Mouse (Mus musculus): ENCODE data around the gene Hoxd11.

DNA sequence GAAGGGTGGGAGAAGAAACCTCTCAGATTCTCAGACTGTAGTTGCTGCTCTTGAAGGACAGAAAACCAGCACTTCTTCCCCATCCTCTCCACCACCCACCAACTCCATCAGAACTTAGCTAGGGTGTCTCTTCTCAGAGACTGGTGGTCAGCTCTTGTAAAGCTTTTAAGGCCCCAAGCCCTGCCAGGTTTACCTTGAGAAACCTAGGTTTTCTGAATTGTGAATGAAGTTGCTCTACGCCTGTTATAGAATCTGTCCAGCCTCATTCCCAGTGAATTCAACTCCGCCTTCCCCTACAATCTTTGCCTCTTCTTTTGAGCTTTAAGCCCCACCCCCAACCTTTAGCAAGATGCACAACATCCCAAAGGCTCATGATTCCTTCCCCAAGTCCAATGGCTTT lies 2.3 kb upstream of the Hoxd11 start:
- TF ChIP-seq CTCF (IDR thresholded peaks at IDR 0.05; ENCODE audit: borderline replicate concordance, control insufficient read depth, extremely low read depth, insufficient read depth, low read length, poor library complexity) = no peak
- no peak for TF ChIP-seq POLR2A (IDR thresholded peaks at IDR 0.05; ENCODE audit: control insufficient read depth, extremely low read depth, insufficient read depth, low read length, poor library complexity)
